Mouse (Mus musculus): ENCODE results near the gene Stim2. TPM values are rescaled to one million over a fixed set of nuclear protein-coding genes. Genes with fewer than 3 reads are reported as not detected.

The Stim2 gene
- total and polyA plus RNA-seq, 2 experiments from 2014 or later = 27.1 to 34.2 TPM

DNA sequence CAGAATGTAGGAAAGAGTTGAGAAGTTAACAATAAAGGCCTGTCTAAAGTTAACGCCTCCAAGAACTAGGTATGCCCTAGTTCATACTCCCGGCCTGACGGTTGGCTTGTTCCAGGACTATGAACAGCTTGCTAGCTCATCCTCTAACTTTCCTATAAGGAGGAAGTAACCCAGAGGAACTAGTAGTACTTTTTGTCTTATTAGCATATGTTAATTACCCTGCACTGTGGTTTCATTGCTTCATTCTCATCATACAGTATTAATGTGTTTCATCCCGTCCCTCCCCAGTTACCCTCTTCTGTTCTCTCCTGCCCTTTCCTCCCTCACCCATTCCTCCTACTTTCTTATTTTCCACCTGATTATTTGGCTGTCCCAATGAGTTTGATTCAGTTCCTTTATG is 108.4 kb downstream of the Stim2 start:
- Histone ChIP-seq H3K9ac (no peak overlapping the region), H3K9me3 (ENCODE audit: low read length) (no peaks in the 10 kb centered on the region), H3K36me3 (ENCODE audit: insufficient read depth) (no peaks in the 10 kb centered on the region), H3K27ac (ENCODE audit: low read depth, low read length) (no peak overlapping the region), H3K4me1 (ENCODE audit: insufficient read depth) (no peaks in the 10 kb centered on the region), H3K27me3 (ENCODE audit: insufficient read depth, low read length) (no peaks in the 10 kb centered on the region), H3K4me2 (ENCODE audit: low read depth) (no peak overlapping the region), H3K4me3 (ENCODE audit: low read depth, low read length) (no peak overlapping the region)
- DNase-seq (no peak), ATAC-seq (no peak)
- TF ChIP-seq CTCF (IDR thresholded peaks at IDR 0.05; ENCODE audit: low read depth) = no peak
- WGBS = 88% methylated on average over 4 of the region's 4 CpGs

DNA sequence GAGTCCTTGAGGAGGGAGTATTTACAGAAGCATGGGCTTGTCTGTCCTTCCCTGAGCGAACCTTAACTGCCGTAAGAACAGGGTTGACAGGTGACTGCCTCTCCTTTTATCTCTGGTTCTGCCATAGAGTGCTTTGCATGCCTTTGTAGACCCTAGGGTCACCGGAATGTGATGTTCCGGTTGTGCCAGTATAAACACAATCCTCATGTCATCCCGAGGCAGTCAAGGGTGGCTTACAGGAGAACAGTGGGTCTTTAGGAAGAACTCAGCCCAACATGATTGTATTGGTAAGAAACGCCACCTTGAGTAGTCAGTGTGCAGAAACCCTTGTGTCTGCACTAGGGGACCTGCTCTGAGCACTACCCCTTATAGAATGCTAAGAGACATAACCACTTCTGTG is 108.8 kb downstream of the Stim2 start:
- 92% methylated on average over 6 of the region's 6 CpGs for WGBS
- no peak for ATAC-seq

DNA sequence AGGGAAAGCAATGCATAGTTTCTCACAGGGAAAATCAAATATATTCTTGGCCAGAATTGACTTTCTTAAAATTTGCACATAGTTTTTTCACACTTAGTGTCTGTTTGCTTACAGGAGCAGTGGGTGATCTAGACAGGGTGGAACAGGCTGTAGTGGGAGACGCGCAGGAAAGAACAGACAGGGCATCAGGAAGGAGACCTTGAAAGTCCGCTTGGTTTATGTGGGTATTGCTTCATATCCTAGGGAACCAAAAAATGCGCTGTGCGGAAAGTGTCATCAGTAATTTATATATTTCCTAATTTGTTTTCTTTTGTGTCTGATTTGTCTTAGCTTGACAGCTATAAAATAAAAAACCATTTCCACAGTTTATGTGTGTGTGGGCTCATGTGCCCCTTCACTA is 110.8 kb downstream of the Stim2 start:
- Histone ChIP-seq H3K9me3 (ENCODE audit: low read length) (no peaks in the 10 kb centered on the region), H3K9ac (no peak overlapping the region), H3K4me2 (ENCODE audit: low read depth) (no peak overlapping the region), H3K27ac (ENCODE audit: low read depth, low read length) (no peak overlapping the region), H3K4me1 (ENCODE audit: insufficient read depth) (no peaks in the 10 kb centered on the region), H3K36me3 (ENCODE audit: insufficient read depth) (no peaks in the 10 kb centered on the region), H3K4me3 (ENCODE audit: low read depth, low read length) (no peak overlapping the region), H3K27me3 (ENCODE audit: insufficient read depth, low read length) (no peaks in the 10 kb centered on the region)
- DNase-seq = no peak
- WGBS = 90% methylated on average over 5 of the region's 5 CpGs
- no peak for TF ChIP-seq CTCF (IDR thresholded peaks at IDR 0.05; ENCODE audit: low read depth)
- ATAC-seq = no peak

More for the DNA sequence above, 108.8 kb downstream of the Stim2 start:
- Histone ChIP-seq H3K9me3 (ENCODE audit: low read length) (no peaks in the 10 kb centered on the region), H3K4me3 (ENCODE audit: low read depth, low read length) (no peak overlapping the region), H3K9ac (no peak overlapping the region), H3K27ac (ENCODE audit: low read depth, low read length) (no peak overlapping the region), H3K4me1 (ENCODE audit: insufficient read depth) (no peaks in the 10 kb centered on the region), H3K4me2 (ENCODE audit: low read depth) (no peak overlapping the region), H3K27me3 (ENCODE audit: insufficient read depth, low read length) (no peaks in the 10 kb centered on the region), H3K36me3 (ENCODE audit: insufficient read depth) (no peaks in the 10 kb centered on the region)
- DNase-seq = no peak
- no peak for TF ChIP-seq CTCF (IDR thresholded peaks at IDR 0.05; ENCODE audit: low read depth)

DNA sequence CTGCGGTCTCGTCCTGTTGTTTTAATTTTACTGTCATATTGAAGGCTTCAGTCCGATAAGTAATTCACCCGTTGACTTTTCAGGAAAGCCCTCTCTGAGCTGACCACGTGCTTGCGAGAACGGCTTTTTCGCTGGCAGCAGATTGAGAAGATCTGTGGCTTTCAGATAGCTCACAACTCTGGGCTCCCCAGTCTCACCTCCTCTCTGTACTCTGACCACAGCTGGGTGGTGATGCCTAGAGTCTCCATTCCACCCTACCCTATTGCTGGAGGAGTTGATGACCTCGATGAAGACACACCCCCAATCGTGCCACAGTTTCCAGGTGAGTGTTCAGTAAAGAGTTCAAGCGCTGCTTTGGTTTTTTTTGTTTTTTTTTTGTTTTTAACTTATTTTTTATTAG is 112.5 kb downstream of the Stim2 start:
- Histone ChIP-seq H3K4me1 (ENCODE audit: insufficient read depth) (no peaks in the 10 kb centered on the region), H3K4me3 (ENCODE audit: low read depth, low read length) (no peak overlapping the region), H3K9ac (no peak overlapping the region), H3K9me3 (ENCODE audit: low read length) (no peaks in the 10 kb centered on the region), H3K27ac (ENCODE audit: low read depth, low read length) (no peak overlapping the region), H3K4me2 (ENCODE audit: low read depth) (no peak overlapping the region), H3K27me3 (ENCODE audit: insufficient read depth, low read length) (no peaks in the 10 kb centered on the region), H3K36me3 (ENCODE audit: insufficient read depth) (no peaks in the 10 kb centered on the region; the same call in 1 of the 2 replicates)
- WGBS = 89% methylated on average over 11 of the region's 11 CpGs
- TF ChIP-seq CTCF (IDR thresholded peaks at IDR 0.05; ENCODE audit: low read depth) = no peak
- DNase-seq = no peak
- ATAC-seq = no peak

DNA sequence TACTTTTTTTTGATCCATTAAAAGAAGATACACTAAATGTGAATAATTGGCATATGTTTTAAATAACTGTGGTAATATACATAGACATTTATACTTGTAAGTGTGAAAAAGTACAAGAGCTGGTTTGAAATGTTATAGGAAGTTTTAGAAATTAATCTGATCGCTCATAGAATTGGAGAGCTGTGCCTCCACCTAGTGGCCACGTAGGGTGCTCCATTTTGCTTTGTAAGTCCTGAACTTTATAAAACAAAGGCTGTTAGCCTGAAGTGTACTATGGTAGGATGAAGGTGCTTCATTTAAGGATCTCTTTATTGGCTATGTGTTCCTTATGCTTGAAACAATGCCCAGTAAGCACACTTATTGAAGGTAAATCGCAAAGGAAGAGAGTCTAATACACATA is 115.0 kb downstream of the Stim2 start:
- Histone ChIP-seq H3K4me3 (ENCODE audit: low read depth, low read length) (no peak overlapping the region), H3K27me3 (ENCODE audit: insufficient read depth, low read length) (no peaks in the 10 kb centered on the region), H3K4me1 (ENCODE audit: insufficient read depth) (no peaks in the 10 kb centered on the region), H3K4me2 (ENCODE audit: low read depth) (no peak overlapping the region), H3K36me3 (ENCODE audit: insufficient read depth) (peaks cover 10% of the 10 kb centered on the region; the same call in 1 of the 2 replicates), H3K9me3 (ENCODE audit: low read length) (no peaks in the 10 kb centered on the region), H3K27ac (ENCODE audit: low read depth, low read length) (no peak overlapping the region), H3K9ac (no peak overlapping the region)
- WGBS = 26% methylated on average over 3 of the region's 3 CpGs
- DNase-seq (peak; percentile 83), ATAC-seq (peak; percentile 59; the same call in 1 of the 2 replicates)
- peak; percentile 85 for TF ChIP-seq CTCF (IDR thresholded peaks at IDR 0.05; ENCODE audit: low read depth)

DNA sequence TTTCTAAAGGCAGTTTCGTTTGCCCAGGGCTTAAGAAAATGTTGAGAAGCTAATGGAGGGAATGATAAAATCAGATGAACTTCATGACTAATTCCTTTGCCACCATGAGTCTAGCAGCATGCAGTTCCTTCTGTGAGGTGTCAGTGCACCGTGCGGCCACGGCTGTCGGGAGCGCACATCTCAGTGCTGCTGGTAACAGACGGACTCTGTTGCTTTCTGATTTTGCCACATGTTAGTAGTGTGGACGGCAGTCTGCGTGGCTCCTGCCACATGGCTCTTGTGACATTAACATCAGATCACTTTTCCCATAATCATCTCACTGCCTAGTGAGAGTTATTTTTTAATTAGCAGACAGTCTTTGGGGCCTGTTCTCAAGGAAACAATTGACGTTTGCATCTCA is 118.2 kb downstream of the Stim2 start:
- DNase-seq = no peak
- Histone ChIP-seq H3K9ac (no peak overlapping the region), H3K36me3 (ENCODE audit: insufficient read depth) (peaks cover 15% of the 10 kb centered on the region; the same call in 1 of the 2 replicates), H3K27me3 (ENCODE audit: insufficient read depth, low read length) (no peaks in the 10 kb centered on the region), H3K27ac (ENCODE audit: low read depth, low read length) (no peak overlapping the region), H3K9me3 (ENCODE audit: low read length) (no peaks in the 10 kb centered on the region), H3K4me3 (ENCODE audit: low read depth, low read length) (no peak overlapping the region), H3K4me1 (ENCODE audit: insufficient read depth) (no peaks in the 10 kb centered on the region), H3K4me2 (ENCODE audit: low read depth) (no peak overlapping the region)
- TF ChIP-seq CTCF (IDR thresholded peaks at IDR 0.05; ENCODE audit: low read depth) = no peak
- no peak for ATAC-seq
- WGBS = 69% methylated on average over 10 of the region's 10 CpGs

DNA sequence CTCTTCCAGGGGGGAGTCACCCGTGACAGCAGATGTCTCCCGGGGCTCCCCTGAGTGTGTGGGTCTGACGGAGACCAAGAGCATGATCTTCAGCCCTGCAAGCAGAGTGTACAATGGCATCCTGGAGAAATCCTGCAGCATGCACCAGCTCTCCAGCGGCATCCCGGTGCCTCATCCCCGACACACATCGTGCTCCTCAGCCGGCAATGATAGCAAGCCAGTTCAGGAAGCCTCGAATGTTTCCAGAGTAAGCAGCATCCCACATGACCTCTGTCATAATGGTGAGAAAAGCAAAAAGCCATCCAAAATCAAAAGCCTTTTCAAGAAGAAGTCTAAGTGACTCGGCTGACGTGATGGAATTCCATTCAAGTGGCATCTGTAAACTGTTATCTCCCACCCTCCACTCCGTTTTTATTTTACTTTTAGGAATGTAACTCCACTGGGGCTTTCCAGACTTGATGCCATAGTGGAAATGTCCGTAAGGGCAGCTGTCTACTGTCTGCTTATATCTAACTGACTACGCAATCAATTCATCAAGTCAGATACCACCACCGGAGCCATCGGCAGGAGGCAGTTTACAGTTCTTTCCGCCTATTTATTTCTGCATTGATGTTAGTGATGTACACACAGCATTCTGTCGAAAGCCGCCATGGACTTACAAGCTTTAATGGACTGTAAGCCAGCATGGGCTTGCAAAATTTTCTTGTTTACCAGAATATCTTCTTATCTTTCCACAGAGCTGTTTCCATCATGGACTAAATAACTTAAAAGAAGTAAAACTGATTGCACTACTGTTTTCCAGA is 120.3 kb downstream of the Stim2 start:
- Histone ChIP-seq H3K36me3 (ENCODE audit: insufficient read depth) (peaks cover 15% of the 10 kb centered on the region; the same call in 1 of the 2 replicates), H3K27me3 (ENCODE audit: insufficient read depth, low read length) (no peaks in the 10 kb centered on the region), H3K4me3 (ENCODE audit: low read depth, low read length) (no peak overlapping the region), H3K27ac (ENCODE audit: low read depth, low read length) (no peak overlapping the region), H3K9ac (no peak overlapping the region), H3K4me1 (ENCODE audit: insufficient read depth) (no peaks in the 10 kb centered on the region), H3K4me2 (ENCODE audit: low read depth) (no peak overlapping the region), H3K9me3 (ENCODE audit: low read length) (no peaks in the 10 kb centered on the region)
- ATAC-seq = no peak
- no peak for TF ChIP-seq CTCF (IDR thresholded peaks at IDR 0.05; ENCODE audit: low read depth)
- 89% methylated on average over 19 of the region's 19 CpGs for WGBS
- DNase-seq = no peak
